Mouse (Mus musculus): ENCODE measurements at regions not wholly inside any gene's neighbourhood (a gene's known extent, or its start where the extent isn't known, plus 50 kb on each side); places are given as distances from the start of the nearest gene placed in this dataset.

DNA sequence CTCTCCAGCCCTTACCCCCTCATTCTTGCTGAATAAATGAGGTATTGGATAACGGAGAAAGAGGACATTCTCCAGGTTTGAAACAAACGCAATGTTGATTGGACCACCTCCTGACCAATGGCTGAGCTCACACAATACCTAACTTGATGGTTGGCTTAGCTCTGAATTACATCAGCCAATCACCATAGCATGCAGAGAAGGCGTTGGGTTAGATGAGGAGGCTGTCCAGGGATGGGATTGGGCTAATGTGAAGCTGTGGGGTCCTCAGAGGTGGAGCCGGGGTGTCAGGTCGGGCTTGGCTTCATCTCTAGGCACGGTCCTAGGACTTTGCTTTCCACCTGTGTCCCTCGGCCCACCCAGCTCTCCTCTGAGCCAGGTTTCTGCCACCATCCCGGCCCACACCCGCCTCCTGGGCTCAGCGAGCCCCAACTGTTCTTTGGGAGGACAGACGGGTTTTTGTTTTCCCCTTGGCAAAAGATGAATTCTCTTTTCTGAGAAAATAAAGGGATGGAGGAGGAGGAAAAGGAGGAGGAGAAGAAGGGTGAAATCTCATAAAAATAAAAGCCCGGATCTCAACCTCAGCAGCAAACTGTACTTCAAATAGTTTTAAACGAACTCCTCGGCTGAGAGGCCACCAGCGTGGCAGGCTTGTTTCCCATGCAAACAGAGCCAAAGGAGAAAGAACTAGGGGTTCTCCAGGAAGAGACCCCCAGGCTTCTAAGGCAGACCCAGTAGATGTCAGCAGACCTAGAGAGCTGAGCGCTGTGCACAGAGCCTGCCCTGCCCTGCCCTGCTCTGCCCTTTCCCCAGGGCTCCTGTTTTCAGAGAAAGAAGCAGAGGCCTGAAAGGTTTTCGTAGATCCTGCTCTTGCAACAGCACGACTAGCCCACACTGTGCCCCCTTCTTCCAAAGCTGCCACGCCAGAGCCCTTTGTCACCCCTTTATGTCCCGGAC lies 78.2 kb downstream of the Tfap2c start:
- 77% methylated on average over 20 of the region's 20 CpGs for WGBS

DNA sequence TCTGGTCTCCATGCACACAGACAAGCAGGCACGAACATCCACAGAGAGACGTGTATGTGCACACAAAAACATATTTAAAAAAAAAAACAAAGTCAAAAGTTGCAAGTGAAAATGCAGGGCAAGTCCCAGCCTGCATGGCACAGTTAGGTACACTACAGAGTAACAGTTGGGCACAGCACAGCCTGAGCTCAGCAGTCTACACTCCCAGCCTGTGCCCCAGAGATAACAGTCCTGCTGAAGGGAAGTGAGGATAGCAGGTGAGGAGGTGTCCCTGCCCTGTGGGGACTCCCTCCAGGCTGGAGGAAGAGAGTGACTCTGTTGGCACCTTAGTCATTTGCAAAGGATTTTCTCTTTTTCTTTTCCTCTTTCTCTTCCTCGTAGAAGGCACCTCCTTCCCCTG lies 80.9 kb downstream of the Tfap2c start:
- 56% methylated on average over 3 of the region's 3 CpGs for WGBS
- TF ChIP-seq EP300 (IDR thresholded peaks at IDR 0.05; ENCODE audit: insufficient read depth, low read depth, low read length) (no peak), POLR2A (IDR thresholded peaks at IDR 0.05; ENCODE audit: insufficient read depth, low read depth, low read length) (no peak), CTCF (IDR thresholded peaks at IDR 0.05) (no peak)

More for the DNA sequence above, 78.2 kb downstream of the Tfap2c start:
- TF ChIP-seq CTCF (IDR thresholded peaks at IDR 0.05) = no peak
- no peak for TF ChIP-seq EP300 (IDR thresholded peaks at IDR 0.05; ENCODE audit: insufficient read depth, low read depth, low read length)
- TF ChIP-seq POLR2A (IDR thresholded peaks at IDR 0.05; ENCODE audit: insufficient read depth, low read depth, low read length) = no peak
- Histone ChIP-seq H3K9ac (ENCODE audit: low read depth, low read length) (no peak overlapping the region), H3K27ac (no peak overlapping the region), H3K36me3 (ENCODE audit: control insufficient read depth, insufficient read depth, low read length) (no peaks in the 10 kb centered on the region), H3K4me3 (no peak overlapping the region), H3K79me2 (replicated peaks; ENCODE audit: control insufficient read depth, insufficient read depth, low read length) (no peaks in the 10 kb centered on the region), H3K27me3 (ENCODE audit: control insufficient read depth, insufficient read depth, low read length) (no peaks in the 10 kb centered on the region; the same call in 1 of the 2 replicates), H3K4me1 (ENCODE audit: control insufficient read depth, insufficient read depth, low read length) (no peaks in the 10 kb centered on the region)
- intact Hi-C loops (cut with DNase I) = no loop called here
- no peak for DNase-seq

GRCm38 (mm10) chr2:172642616-172643015 lies 93.2 kb downstream of the Tfap2c start:
- Histone ChIP-seq H3K36me3 (ENCODE audit: control insufficient read depth, insufficient read depth, low read length) (no peaks in the 10 kb centered on the region), H3K9ac (ENCODE audit: low read depth, low read length) (no peak overlapping the region), H3K4me3 (no peak overlapping the region), H3K4me1 (ENCODE audit: control insufficient read depth, insufficient read depth, low read length) (peaks cover 2% of the 10 kb centered on the region; the same call in 1 of the 2 replicates), H3K27ac (no peak overlapping the region), H3K79me2 (replicated peaks; ENCODE audit: control insufficient read depth, insufficient read depth, low read length) (no peaks in the 10 kb centered on the region), H3K27me3 (ENCODE audit: control insufficient read depth, insufficient read depth, low read length) (no peaks in the 10 kb centered on the region)
- TF ChIP-seq POLR2A (IDR thresholded peaks at IDR 0.05; ENCODE audit: insufficient read depth, low read depth, low read length) (no peak), CTCF (IDR thresholded peaks at IDR 0.05) (no peak), EP300 (IDR thresholded peaks at IDR 0.05; ENCODE audit: insufficient read depth, low read depth, low read length) (no peak)
- DNase-seq = no peak
- intact Hi-C loops (cut with DNase I) = no loop called here
- 51% methylated on average over 11 of the region's 11 CpGs for WGBS

More for the DNA sequence above, 80.9 kb downstream of the Tfap2c start:
- H3K9ac ChIP-seq (ENCODE audit: low read depth, low read length) = no peak overlapping the region
- no peaks in the 10 kb centered on the region; the same call in 1 of the 2 replicates for H3K27me3 ChIP-seq (ENCODE audit: control insufficient read depth, insufficient read depth, low read length)
- no peak overlapping the region for H3K27ac ChIP-seq
- no peaks in the 10 kb centered on the region for H3K36me3 ChIP-seq (ENCODE audit: control insufficient read depth, insufficient read depth, low read length)
- DNase-seq = no peak
- H3K4me3 ChIP-seq = no peak overlapping the region
- intact Hi-C loops (cut with DNase I) = no loop called here
- no peaks in the 10 kb centered on the region for H3K79me2 ChIP-seq (replicated peaks; ENCODE audit: control insufficient read depth, insufficient read depth, low read length)
- H3K4me1 ChIP-seq (ENCODE audit: control insufficient read depth, insufficient read depth, low read length) = no peaks in the 10 kb centered on the region

DNA sequence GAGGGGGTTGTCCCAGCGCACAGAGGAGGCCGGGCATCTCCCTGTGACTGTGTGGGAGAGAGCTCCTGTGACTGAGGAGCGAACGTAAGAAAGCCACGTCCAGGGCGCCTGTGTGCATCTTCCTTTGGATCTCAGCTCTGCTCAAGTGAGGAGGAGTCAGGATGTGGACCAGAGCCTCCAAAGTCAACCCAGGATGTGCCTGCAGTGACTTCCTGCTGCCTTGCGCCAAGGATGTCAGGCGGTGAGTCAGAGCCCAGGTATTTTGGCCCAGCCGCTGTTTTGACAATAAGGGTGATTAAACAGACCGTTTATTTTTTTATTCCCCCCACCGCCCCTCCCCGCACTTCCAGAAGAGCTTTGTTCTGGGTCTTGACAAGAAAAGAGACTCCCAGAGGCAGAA lies 94.5 kb downstream of the Tfap2c start:
- no peaks in the 10 kb centered on the region for H3K36me3 ChIP-seq (ENCODE audit: control insufficient read depth, insufficient read depth, low read length)
- intact Hi-C loops (cut with DNase I) = no loop called here
- no peaks in the 10 kb centered on the region for H3K27me3 ChIP-seq (ENCODE audit: control insufficient read depth, insufficient read depth, low read length)
- peaks cover 2% of the 10 kb centered on the region; the same call in 1 of the 2 replicates for H3K4me1 ChIP-seq (ENCODE audit: control insufficient read depth, insufficient read depth, low read length)
- H3K79me2 ChIP-seq (replicated peaks; ENCODE audit: control insufficient read depth, insufficient read depth, low read length) = no peaks in the 10 kb centered on the region
- no peak overlapping the region for H3K4me3 ChIP-seq
- no peak for TF ChIP-seq POLR2A (IDR thresholded peaks at IDR 0.05; ENCODE audit: insufficient read depth, low read depth, low read length)
- no peak for TF ChIP-seq CTCF (IDR thresholded peaks at IDR 0.05)
- no peak for TF ChIP-seq EP300 (IDR thresholded peaks at IDR 0.05; ENCODE audit: insufficient read depth, low read depth, low read length)
- 13% methylated on average over 12 of the region's 12 CpGs for WGBS
- peak; percentile 39 to 59 for DNase-seq
- H3K9ac ChIP-seq (ENCODE audit: low read depth, low read length) = no peak overlapping the region
- peak overlapping the region; percentile 22 for H3K27ac ChIP-seq

- H3K27ac ChIP-seq = peak overlapping the region; percentile 22
- H3K36me3 ChIP-seq (ENCODE audit: control insufficient read depth, insufficient read depth, low read length) = no peaks in the 10 kb centered on the region
- intact Hi-C loops (cut with DNase I) = no loop called here
- no peak for DNase-seq
- H3K4me3 ChIP-seq = no peak overlapping the region
- 20% methylated on average over 6 of the region's 6 CpGs for WGBS
- H3K9ac ChIP-seq (ENCODE audit: low read depth, low read length) = no peak overlapping the region
- no peak for TF ChIP-seq EP300 (IDR thresholded peaks at IDR 0.05; ENCODE audit: insufficient read depth, low read depth, low read length)
- TF ChIP-seq CTCF (IDR thresholded peaks at IDR 0.05) = no peak
- no peak for TF ChIP-seq POLR2A (IDR thresholded peaks at IDR 0.05; ENCODE audit: insufficient read depth, low read depth, low read length)
- H3K27me3 ChIP-seq (ENCODE audit: control insufficient read depth, insufficient read depth, low read length) = no peaks in the 10 kb centered on the region
- peaks cover 2% of the 10 kb centered on the region; the same call in 1 of the 2 replicates for H3K4me1 ChIP-seq (ENCODE audit: control insufficient read depth, insufficient read depth, low read length)
- H3K79me2 ChIP-seq (replicated peaks; ENCODE audit: control insufficient read depth, insufficient read depth, low read length) = no peaks in the 10 kb centered on the region
Measured at GRCm38 (mm10) chr2:172644451-172644850, 95.1 kb downstream of the Tfap2c start.

DNA sequence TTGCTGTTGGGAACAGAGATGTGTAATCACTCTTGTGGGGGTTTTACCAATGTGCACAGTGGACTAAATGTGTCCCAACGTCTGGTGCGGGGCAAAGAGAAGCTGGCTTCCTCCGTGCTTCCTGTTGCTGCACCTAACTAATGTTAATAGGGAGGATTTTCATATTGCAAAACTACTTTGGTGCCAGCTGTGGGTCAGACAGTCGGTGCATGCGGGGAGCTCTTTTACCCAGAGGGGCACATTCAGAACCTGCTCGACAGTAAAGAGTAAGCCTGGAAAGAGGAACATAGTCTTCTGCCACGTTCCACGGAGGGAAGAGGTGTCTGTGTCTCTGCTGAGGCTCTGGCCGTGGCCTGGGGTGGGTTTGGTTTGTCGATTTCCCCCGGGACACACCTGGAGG lies 98.7 kb downstream of the Tfap2c start:
- TF ChIP-seq POLR2A (IDR thresholded peaks at IDR 0.05; ENCODE audit: insufficient read depth, low read depth, low read length) (no peak), EP300 (IDR thresholded peaks at IDR 0.05; ENCODE audit: insufficient read depth, low read depth, low read length) (no peak), CTCF (IDR thresholded peaks at IDR 0.05) (no peak)
- H3K4me3 ChIP-seq = no peak overlapping the region
- H3K4me1 ChIP-seq (ENCODE audit: control insufficient read depth, insufficient read depth, low read length) = peaks cover 2% of the 10 kb centered on the region; the same call in 1 of the 2 replicates
- no peaks in the 10 kb centered on the region for H3K36me3 ChIP-seq (ENCODE audit: control insufficient read depth, insufficient read depth, low read length)
- WGBS = 55% methylated on average over 11 of the region's 11 CpGs
- H3K27me3 ChIP-seq (ENCODE audit: control insufficient read depth, insufficient read depth, low read length) = no peaks in the 10 kb centered on the region
- H3K79me2 ChIP-seq (replicated peaks; ENCODE audit: control insufficient read depth, insufficient read depth, low read length) = no peaks in the 10 kb centered on the region
- intact Hi-C loops (cut with DNase I) = no loop called here
- H3K27ac ChIP-seq = no peak overlapping the region
- no peak overlapping the region for H3K9ac ChIP-seq (ENCODE audit: low read depth, low read length)
- no peak for DNase-seq
